Mouse (Mus musculus): ENCODE data around the gene Mrpl20. TPM values are rescaled to one million over a fixed set of nuclear protein-coding genes. Genes with fewer than 3 reads are reported as not detected.
A peak's percentile ranks its signal among the peaks of the same experiment; 100 is the strongest.

Mrpl20 gene
- polyA plus RNA-seq (2016; fragmentation: Nextera tagmentation; extraction: Ambion mirVana), result 207 and 220 TPM in 2 replicates

DNA sequence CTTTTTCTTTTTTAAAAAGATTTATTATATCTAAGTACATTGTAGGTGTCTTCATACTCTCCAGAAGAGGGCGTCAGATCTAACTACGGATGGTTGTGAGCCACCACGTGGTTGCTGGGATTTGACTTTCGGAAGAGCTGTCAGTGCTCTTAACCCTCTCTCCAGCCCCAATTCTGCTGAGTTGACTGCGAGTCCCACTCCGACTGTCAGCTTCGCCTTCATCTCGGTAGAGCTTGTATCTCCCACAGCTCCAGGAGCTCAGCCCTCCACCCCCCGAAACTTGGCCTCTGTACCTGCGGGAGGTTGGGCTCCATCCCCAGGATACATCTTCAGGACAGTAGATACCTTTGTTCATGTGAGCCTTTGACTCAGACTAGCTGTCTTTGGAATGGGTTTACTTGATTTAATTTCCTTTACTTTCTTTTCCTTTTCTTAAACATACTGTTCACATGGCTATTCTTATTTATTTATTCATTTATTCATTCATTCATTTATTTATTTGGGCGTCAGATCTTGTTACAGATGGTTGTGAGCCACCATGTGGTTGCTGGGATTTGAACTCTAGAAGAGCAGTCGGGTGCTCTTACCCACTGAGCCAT is at the start of gene Mrpl20:
Gene Mrpl20 (plus strand): TSS at position 138 of the 599 bp plus-strand sequence.
- H3K4me3 ChIP-seq, result peak within 1 kb of the TSS; percentile 68
- ATAC-seq (ENCODE audit: low FRiP score, low read depth), result peak; percentile 38
- H3K9ac ChIP-seq (replicated peaks), result peak within 1 kb of the TSS; percentile 83
- H3K27ac ChIP-seq (replicated peaks), result peak within 1 kb of the TSS; percentile 52
- H3K36me3 ChIP-seq, result peaks cover 17% of the 10 kb centered on the region
- peak within 1 kb of the TSS; percentile 67 for H3K4me2 ChIP-seq (replicated peaks)
- WGBS, result 9% methylated on average over 12 of the region's 12 CpGs
- no peaks in the 10 kb centered on the region for H3K9me3 ChIP-seq
- no peaks in the 10 kb centered on the region for H3K27me3 ChIP-seq
- peaks cover 17% of the 10 kb centered on the region for H3K4me1 ChIP-seq

DNA sequence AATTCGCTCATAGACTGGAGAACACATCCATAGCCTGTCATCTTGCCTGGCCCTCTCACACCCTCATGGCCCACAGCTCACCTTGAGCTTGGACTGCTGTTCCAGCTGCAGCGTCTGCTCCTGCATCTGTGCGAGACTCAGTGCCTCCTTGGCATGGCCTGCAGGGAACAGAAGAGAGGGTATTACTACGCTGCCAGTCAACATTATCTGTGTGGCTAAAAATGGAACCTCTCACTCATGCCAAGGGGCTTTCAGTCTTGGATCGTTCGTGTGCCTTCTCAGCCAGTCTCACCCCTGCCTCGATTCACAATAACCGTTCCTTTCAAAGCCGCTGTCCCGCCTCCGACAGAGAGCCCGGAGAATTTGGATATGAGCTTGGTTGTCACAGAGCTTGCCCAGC is 45.7 kb upstream of the Mrpl20 start:
- peaks cover 52% of the 10 kb centered on the region for H3K36me3 ChIP-seq

DNA sequence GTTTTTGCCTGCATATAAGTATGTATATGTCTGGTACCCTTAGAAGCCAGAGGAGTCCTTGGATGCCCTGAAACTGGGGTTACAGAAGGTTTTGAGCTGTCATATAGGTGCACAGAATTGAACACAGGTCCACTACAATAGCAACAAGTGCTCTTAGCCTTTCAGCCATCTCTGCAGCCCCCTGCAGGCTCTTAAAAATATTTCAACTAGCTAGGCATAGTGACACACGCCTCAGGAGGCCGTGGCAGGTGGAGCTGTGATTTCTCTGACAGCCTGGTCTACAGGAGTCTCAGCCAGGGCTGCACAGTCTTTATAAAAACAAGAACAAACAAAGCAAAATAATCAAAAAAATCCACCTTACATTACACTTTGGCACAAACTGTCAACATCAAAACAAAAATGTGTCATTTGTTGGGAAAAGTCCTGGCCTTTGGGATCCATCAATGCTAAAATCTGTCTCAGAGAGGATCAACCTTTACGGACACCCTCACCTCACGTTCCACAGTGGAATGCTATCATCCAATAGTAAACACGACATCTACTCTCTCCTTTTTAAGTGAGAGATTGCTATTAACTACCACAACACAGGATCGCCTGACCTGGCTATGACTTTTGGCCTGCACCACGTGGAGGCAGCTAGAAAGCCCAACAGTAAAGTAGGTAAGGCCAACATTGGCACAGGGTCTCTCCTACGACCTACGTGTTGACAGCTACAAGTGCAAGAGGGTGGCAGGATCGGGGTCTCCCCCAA is 42.6 kb upstream of the Mrpl20 start:
- 0 out of 2 replicates have a peak, but pooled peaks have one; percentile 11 for ATAC-seq (ENCODE audit: low FRiP score, low read depth)
- WGBS, result 5% methylated on average over 10 of the region's 10 CpGs
- peaks cover 19% of the 10 kb centered on the region for H3K4me1 ChIP-seq
- peaks cover 25% of the 10 kb centered on the region for H3K36me3 ChIP-seq
- H3K27ac ChIP-seq (replicated peaks), result no peak overlapping the region
- H3K4me2 ChIP-seq (replicated peaks), result peak overlapping the region; percentile 97
- peak overlapping the region; percentile 88 for H3K4me3 ChIP-seq
- H3K27me3 ChIP-seq, result no peaks in the 10 kb centered on the region
- no peaks in the 10 kb centered on the region for H3K9me3 ChIP-seq
- peak overlapping the region; percentile 78 for H3K9ac ChIP-seq (replicated peaks)

More for the DNA sequence above, 45.7 kb upstream of the Mrpl20 start:
- Histone ChIP-seq H3K4me2 (replicated peaks) (no peak overlapping the region), H3K27me3 (no peaks in the 10 kb centered on the region), H3K4me1 (peaks cover 19% of the 10 kb centered on the region), H3K9ac (replicated peaks) (no peak overlapping the region), H3K27ac (replicated peaks) (no peak overlapping the region), H3K9me3 (no peaks in the 10 kb centered on the region), H3K4me3 (no peak overlapping the region)
- 93% methylated on average over 12 of the region's 12 CpGs for WGBS
- ATAC-seq (ENCODE audit: low FRiP score, low read depth), result no peak

DNA sequence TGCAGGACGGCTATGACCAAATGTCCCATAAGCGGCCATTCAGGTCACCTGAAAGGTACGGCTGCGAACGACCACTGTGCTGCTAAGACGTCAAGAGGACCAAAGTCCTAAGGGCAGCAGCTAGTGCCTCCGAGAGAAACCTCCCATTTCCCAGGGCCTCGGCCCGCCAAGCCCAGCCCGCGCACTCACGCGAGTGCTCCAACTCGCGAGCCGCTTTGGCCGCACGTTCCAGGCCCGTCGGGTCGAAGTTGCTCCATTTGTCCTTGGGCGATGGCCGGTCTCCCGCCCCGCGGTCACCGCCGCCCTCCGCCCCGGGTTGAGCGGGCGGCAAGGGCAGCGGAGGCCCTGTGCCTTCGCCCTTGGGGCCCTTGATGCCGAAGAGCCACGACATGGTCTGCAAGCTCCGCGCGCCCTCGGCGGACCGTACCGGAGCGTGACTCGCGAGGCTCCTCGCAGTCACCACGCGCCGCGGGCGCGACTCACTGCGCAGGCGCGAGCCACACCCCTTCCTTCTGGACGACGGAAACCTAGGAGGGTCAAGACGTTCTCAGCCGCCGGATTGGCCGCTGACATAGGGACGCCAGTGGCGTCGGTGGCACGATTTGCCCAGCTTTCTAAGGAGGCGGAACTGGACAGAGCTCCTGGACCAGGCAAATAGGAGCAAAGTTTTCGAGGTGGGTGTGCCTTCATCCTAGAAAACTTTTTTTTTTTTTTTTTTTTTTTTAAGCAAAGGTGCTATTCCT is 41.9 kb upstream of the Mrpl20 start, which contains the start of gene Atad3a:
Gene Atad3a (minus strand): TSS at position 481 of the 743 bp plus-strand sequence.
- under 1% methylated on average over 68 of the region's 68 CpGs for WGBS
- peak within 1 kb of the TSS; percentile 88 for H3K4me3 ChIP-seq
- no peaks in the 10 kb centered on the region for H3K27me3 ChIP-seq
- peak; percentile 95 for ATAC-seq (ENCODE audit: low FRiP score, low read depth)
- H3K36me3 ChIP-seq, result peaks cover 18% of the 10 kb centered on the region
- H3K9me3 ChIP-seq, result no peaks in the 10 kb centered on the region
- H3K4me1 ChIP-seq, result peaks cover 19% of the 10 kb centered on the region
- peak within 1 kb of the TSS; percentile 78 for H3K9ac ChIP-seq (replicated peaks)
- 0 out of 2 replicates have a peak within 1 kb of the TSS, but pooled peaks have one; percentile 46 for H3K27ac ChIP-seq (replicated peaks)
- peak within 1 kb of the TSS; percentile 97 for H3K4me2 ChIP-seq (replicated peaks)

DNA sequence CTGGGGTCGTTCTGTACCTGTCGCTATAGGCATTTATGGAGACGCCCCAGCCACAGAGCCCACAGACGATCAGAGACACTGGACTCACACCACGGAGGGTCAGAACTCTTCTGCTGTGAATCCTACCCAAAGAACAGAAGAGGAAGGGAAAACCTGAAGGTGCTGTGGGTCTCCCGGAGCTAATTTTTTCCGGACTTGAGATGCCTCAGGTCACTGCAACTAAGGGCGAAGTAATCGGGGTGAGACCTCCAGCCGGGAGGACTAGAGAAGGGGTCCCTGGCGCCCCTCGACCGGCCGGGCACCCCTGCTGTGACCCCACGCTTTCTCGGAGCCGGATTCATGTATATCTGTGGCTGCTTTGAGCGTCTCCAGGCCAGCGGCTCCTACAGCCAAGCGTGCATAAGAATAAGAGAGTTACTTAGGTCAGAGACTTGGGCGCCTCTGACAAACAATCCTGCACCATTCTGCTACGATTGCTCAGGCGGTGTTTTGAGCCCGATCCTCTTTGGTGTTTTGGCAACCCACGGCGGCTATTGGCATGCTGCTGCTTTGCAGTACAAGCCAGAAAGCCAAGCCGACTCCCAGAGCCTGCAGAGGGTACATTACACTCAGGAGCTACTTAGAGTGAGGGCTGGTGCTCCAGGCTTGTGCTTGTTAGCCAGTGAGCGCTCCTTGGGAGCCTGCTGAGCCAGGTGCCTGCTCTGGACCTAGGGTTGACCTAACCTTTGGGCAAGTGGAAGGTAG is 41.1 kb upstream of the Mrpl20 start:
- 3% methylated on average over 28 of the region's 28 CpGs for WGBS
- Histone ChIP-seq H3K4me1 (peaks cover 19% of the 10 kb centered on the region), H3K9ac (replicated peaks) (peak overlapping the region; percentile 70), H3K27me3 (no peaks in the 10 kb centered on the region), H3K9me3 (no peaks in the 10 kb centered on the region), H3K4me2 (replicated peaks) (peak overlapping the region; percentile 97), H3K4me3 (peak overlapping the region; percentile 88), H3K27ac (replicated peaks) (no peak overlapping the region), H3K36me3 (peaks cover 11% of the 10 kb centered on the region)
- no peak for ATAC-seq (ENCODE audit: low FRiP score, low read depth)

DNA sequence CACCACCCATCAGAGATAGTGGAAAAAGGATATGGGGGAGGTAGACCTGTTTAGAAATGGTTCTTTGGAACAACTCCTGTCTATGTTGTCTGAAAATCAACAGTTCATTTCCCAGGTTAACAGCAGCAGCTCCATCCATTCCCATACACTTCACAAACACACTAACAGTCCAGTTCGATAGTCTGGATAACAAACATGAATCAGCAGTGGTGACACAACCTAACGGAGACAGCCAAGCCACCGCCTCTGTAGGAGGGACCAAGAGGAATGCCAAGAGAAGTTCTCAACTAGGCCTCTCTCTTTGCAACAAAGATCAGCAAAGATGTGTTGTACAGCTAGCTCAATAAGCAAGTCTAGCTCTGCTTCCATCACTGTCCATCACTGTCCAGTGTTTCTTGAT is 40.3 kb upstream of the Mrpl20 start:
- Histone ChIP-seq H3K9me3 (no peaks in the 10 kb centered on the region), H3K4me3 (no peak overlapping the region), H3K4me2 (replicated peaks) (0 out of 2 replicates have a peak overlapping the region, but pooled peaks have one; percentile 9), H3K27me3 (no peaks in the 10 kb centered on the region), H3K36me3 (peaks cover 3% of the 10 kb centered on the region; the same call in 1 of the 2 replicates), H3K9ac (replicated peaks) (no peak overlapping the region), H3K27ac (replicated peaks) (no peak overlapping the region), H3K4me1 (peaks cover 19% of the 10 kb centered on the region)
- no peak for ATAC-seq (ENCODE audit: low FRiP score, low read depth)
- WGBS, result 90% methylated on average over 3 of the region's 3 CpGs

DNA sequence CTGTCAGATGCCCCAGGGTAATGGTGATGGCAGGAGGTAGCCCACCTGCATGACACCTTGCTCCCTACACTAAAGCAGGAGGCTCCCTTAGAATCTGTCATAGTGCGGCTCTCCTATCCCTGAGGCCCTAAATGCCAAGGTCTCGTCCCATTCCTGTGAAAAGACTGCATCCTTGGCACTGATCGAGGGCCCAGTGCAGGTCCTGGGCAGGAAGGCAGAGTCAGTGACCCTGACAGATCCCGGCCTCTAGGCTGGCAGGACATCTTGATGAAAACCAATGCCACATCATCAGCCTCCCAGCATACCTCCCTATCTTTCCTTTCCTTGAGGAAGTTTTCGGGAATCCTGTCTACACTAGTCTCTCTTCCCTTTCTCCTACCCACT is 33.2 kb upstream of the Mrpl20 start:
- no peaks in the 10 kb centered on the region for H3K9me3 ChIP-seq
- WGBS, result 63% methylated on average over 5 of the region's 5 CpGs
- peak overlapping the region; percentile 73 for H3K9ac ChIP-seq (replicated peaks)
- ATAC-seq (ENCODE audit: low FRiP score, low read depth), result peak; percentile 1; the same call in 1 of the 2 replicates
- H3K4me1 ChIP-seq, result peaks cover 15% of the 10 kb centered on the region
- H3K27me3 ChIP-seq, result peaks cover 42% of the 10 kb centered on the region
- no peak overlapping the region for H3K27ac ChIP-seq (replicated peaks)
- H3K4me3 ChIP-seq, result peak overlapping the region; percentile 58
- H3K4me2 ChIP-seq (replicated peaks), result peak overlapping the region; percentile 81
- H3K36me3 ChIP-seq, result no peaks in the 10 kb centered on the region

DNA sequence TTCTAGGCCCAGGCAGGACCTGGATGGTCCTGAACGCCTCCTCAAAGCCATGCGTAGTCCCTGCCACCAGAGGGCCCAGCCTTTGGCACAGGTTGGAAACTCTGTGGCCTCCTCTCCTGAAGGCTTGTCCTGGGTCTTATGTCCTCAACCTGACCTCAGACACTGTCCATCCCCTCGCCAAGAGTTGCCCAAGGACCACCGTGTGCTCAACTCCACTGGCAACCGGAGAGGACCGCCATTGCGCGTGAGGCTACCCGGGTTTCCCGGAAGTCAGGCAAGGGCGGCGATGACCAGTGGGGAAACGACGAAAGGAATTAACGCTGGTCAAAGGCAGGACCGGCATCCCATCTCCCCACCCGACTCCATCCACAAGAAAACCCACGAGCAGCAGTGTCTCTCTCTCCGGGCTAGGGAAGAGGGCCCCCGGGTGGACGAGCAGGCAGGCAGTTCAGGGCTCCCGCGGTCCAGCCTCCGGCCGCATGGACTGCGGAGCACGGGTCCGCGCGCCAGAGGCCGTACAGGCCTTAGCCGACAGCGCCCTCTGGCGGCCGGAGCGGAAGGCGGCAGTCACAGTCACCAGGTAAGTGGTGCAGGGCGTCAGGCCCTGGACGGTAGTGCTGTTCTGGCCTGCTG is 32.7 kb upstream of the Mrpl20 start:
- WGBS, result under 1% methylated on average over 39 of the region's 39 CpGs
- peak overlapping the region; percentile 58 for H3K4me3 ChIP-seq
- H3K9ac ChIP-seq (replicated peaks), result peak overlapping the region; percentile 73
- ATAC-seq (ENCODE audit: low FRiP score, low read depth), result peak; percentile 91
- peaks cover 47% of the 10 kb centered on the region for H3K27me3 ChIP-seq
- no peaks in the 10 kb centered on the region for H3K36me3 ChIP-seq
- H3K9me3 ChIP-seq, result no peaks in the 10 kb centered on the region
- peaks cover 19% of the 10 kb centered on the region for H3K4me1 ChIP-seq
- H3K27ac ChIP-seq (replicated peaks), result peak overlapping the region; percentile 62
- peak overlapping the region; percentile 81 for H3K4me2 ChIP-seq (replicated peaks)

DNA sequence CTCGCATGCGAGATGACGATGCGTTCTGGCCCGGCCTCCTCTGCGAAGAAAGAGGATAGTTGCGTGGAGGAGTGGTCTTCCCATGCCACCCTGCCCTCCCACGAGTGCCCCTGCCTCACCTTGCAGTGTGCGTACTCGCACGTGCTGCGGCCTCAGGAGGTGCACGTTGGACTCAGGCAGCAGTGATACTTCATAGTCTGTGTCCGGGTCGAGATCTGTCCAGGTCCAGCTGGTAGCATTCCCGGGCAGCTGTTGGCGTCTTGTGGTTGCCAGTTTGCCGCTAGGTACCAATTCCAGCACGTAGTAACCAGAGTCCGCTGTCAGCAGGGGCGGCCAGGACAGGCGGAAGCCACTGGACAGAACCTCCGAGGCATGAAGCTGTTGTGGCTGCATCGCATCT is 32.1 kb upstream of the Mrpl20 start:
- ATAC-seq (ENCODE audit: low FRiP score, low read depth), result peak; percentile 16; the same call in 1 of the 2 replicates
- peak overlapping the region; percentile 81 for H3K4me2 ChIP-seq (replicated peaks)
- H3K4me1 ChIP-seq, result peaks cover 19% of the 10 kb centered on the region
- no peaks in the 10 kb centered on the region for H3K9me3 ChIP-seq
- WGBS, result 39% methylated on average over 24 of the region's 24 CpGs
- no peak overlapping the region for H3K27ac ChIP-seq (replicated peaks)
- H3K9ac ChIP-seq (replicated peaks), result peak overlapping the region; percentile 73
- no peaks in the 10 kb centered on the region for H3K36me3 ChIP-seq
- peak overlapping the region; percentile 58 for H3K4me3 ChIP-seq
- H3K27me3 ChIP-seq, result peaks cover 53% of the 10 kb centered on the region

DNA sequence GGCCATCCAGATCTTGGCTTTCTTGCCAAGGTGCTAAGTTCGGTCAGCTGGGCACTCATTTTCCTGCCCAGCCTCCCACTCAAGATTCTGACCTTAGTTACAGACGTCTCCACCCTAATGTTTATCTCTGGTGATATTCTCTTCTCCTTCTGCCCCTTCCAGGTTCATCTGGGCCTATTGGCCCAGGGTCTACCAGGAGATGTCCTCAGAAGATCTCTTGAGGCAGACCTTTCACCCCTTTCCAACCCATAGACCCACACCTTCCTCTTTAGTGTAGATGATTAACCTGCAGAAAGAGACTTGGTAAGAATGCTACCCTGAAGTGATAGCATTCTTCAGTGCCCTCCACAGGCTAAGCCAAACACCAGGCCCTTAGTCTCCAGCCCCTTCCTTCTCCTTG is 31.0 kb upstream of the Mrpl20 start:
- Histone ChIP-seq H3K4me3 (no peak overlapping the region), H3K9me3 (no peaks in the 10 kb centered on the region), H3K27me3 (peaks cover 56% of the 10 kb centered on the region), H3K9ac (replicated peaks) (no peak overlapping the region), H3K4me1 (peaks cover 19% of the 10 kb centered on the region), H3K27ac (replicated peaks) (no peak overlapping the region), H3K36me3 (no peaks in the 10 kb centered on the region), H3K4me2 (replicated peaks) (no peak overlapping the region)
- no peak for ATAC-seq (ENCODE audit: low FRiP score, low read depth)
- 76% methylated on average over 2 of the region's 2 CpGs for WGBS

DNA sequence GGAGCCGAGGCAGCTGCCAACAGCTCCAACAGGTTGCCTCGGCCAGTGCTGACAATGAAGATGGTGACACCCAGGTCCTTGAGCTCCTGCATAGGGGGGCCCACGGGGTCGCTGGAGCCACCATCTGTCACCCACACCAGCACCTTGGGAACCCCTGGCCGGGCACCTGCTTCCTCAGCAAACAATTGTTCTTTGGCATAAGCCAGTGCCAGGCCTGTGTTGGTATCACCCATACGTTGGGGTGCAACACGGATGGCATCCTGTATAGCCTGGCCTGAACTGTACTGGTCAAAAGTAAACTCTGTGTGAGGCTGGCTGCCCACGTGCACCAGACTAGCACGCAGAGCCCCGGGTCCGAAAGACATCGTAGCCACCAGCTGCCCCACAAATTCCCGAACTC is 29.9 kb upstream of the Mrpl20 start:
- no peaks in the 10 kb centered on the region for H3K9me3 ChIP-seq
- H3K9ac ChIP-seq (replicated peaks), result no peak overlapping the region
- no peak overlapping the region for H3K27ac ChIP-seq (replicated peaks)
- peaks cover 19% of the 10 kb centered on the region for H3K4me1 ChIP-seq
- 88% methylated on average over 13 of the region's 13 CpGs for WGBS
- ATAC-seq (ENCODE audit: low FRiP score, low read depth), result no peak
- H3K36me3 ChIP-seq, result no peaks in the 10 kb centered on the region
- H3K4me2 ChIP-seq (replicated peaks), result no peak overlapping the region
- H3K4me3 ChIP-seq, result no peak overlapping the region
- peaks cover 56% of the 10 kb centered on the region for H3K27me3 ChIP-seq

Data from midbrain, embryonic 12.5 days (tissue).